Mouse (Mus musculus): ENCODE measurements around the gene Emilin2.

- TF ChIP-seq GATA1 (IDR thresholded peaks at IDR 0.05; ENCODE audit: low read length): no peak
- TF ChIP-seq TAL1 (IDR thresholded peaks at IDR 0.05; ENCODE audit: low read length): no peak
These were observed 11.9 kb downstream of the Emilin2 start for GRCm38 (mm10) chr17:71299879-71300278.
